Mouse (Mus musculus): ENCODE results near the gene Cldn13.

GRCm38 (mm10) chr5:134906633-134907032 is 8.7 kb downstream of the Cldn13 start, which contains the start of gene Tmem270:
- TF ChIP-seq HCFC1 (IDR thresholded peaks at IDR 0.05; ENCODE audit: borderline replicate concordance, insufficient read depth, low read length): no peak
- no peak for TF ChIP-seq CHD2 (IDR thresholded peaks at IDR 0.05; ENCODE audit: low read depth, low read length)
- TF ChIP-seq ZNF384 (IDR thresholded peaks at IDR 0.05; ENCODE audit: low read depth, low read length): no peak
- no peak for TF ChIP-seq MAFK (IDR thresholded peaks at IDR 0.05; ENCODE audit: insufficient read depth, low read depth, low read length)

All from ES-E14 (cell line).